Mouse (Mus musculus) layer of hippocampus, postnatal 25 days (tissue): ENCODE results near the gene Tnfrsf13c. TPM values are rescaled to one million over a fixed set of nuclear protein-coding genes. Genes with fewer than 3 reads are reported as not detected.

ENCODE experiments used
- DNase-seq, 2 experiments: peaks; one replicate each; pipeline ENCODE4 v3.0.0; 2022; ENCODE audit warnings: mixed read lengths in 2 of 2, low spot score in 1 of 2; ENCODE audit errors: extremely low spot score in 1 of 2
- microRNA-seq, 2 experiments: library from miRNA; unstranded; fragments of <30 nt; microRNA quantifications; one replicate each; pipeline ENCODE4 v1.2.0; 2021
- total RNA-seq, 2 experiments: library from RNA; stranded (reverse); gene quantifications; 2 replicates each; pipeline ENCODE4 v1.2.3; 2021

The Tnfrsf13c gene
- total RNA-seq, 2 experiments from 2014 or later, result 0.22 TPM; not detected in 1

DNA sequence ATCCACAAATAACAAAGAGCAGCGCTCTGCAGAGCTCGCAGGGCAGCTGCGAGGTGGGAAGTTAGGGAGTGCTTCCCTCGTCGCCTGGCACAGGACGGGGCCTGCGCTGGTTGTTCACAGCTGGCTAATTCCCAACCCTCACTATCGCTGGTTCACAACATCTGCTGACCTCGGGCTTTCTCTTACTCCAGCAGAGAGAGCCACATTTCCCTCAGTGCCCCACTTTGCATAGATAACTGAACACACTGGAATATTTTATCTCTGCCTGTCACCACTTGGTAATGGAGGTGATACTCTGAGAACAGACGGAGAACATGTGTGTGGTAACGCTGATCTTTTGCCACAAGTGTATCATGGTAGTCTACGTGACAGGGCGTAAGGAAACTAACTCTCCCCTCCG is 38.0 kb downstream of the Tnfrsf13c start:
- no peak for DNase-seq

DNA sequence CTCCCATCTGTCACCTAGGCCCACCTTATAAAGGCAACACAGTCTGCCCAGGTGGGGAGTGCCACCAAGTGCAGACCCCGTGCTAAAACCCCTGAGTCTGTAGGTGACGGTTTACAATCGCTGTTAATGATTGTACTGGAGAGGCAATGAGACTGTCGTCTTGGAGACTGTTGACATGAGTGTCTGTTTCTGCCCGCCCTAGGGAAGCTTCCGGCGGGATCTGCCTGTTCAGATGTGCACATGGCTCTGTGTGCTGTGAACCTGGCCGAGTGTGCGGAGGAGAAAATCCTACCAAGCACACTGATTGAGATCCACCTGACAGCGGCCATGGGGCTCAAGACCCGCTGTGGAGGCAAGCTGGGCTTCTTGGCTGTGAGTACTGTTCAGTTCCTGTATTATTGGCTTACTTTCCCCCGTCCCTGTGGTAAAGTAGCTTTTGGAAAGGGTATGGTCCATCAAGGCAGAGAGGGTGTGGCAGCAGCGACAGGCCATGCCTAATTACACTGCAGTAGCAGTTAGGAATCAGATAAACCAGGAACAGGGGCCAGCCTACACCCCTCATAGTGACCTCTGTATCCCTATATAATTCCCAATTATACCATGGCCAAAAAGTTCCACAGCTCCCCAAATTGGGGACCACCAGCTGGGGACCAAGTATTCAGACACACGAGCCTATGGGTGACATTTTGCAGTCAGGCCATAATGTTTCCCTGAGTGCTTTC is 38.9 kb downstream of the Tnfrsf13c start:
- DNase-seq, result no peak

DNA sequence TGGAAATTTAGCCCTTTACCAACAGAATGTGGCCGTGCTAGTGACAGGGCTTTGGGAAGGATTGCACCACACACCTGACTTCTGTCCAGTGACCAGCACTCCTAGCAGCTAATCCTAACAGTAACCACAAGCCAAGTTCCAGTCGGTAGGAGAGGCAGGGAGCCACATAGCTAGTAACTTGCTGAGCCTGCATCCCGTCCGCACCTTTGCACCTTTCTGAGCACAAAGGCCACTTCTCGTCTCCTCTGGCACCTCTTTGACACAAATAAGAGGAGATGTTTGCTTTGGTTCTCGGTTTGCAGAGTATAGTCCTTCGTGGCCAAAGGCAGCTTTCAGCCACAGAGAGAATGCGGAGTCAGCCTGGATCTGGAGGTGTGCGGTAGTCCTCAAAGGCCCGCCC is 39.5 kb downstream of the Tnfrsf13c start:
- no peak for DNase-seq

- DNase-seq, result no peak
These were observed 40.0 kb downstream of the Tnfrsf13c start for GRCm38 (mm10) chr15:82184183-82184582.

DNA sequence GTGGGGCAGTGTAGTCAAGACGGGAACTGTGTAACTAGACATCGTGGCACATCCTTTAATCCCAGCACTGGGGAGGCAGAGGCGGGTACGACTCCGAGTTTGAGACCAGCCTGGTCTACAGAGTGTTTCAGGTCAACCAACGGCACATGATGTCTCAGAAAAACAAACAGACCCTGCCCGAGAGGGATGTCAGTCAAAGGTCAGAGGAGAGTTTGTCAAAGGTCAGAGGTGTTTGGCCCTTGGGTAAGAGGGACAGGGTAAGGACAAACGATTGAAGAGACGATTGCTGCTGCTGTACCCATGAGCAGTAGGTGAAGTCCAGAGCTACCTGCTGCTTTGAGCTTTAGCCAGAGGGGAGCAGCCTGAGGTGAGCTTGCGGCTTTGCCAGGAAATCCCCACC is 40.6 kb downstream of the Tnfrsf13c start:
- no peak for DNase-seq

DNA sequence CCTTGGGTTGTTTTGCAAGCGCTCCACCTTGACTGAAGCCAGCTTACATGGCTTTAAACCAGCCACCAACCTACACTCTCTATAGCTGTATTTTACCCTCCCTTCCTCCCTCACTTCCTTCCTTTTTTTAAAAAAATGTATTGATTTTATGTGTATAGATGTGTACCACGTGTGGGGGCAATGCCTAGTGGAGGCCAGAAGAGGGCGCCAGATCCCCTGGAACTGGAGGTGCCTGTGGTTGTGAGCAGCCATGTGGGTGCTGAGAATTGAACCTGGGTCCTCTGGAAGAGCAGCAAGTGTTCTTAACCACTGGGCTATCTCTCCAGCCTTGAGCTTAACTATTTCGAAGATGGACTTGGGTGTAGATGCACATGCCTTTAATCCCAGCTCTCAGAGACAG is 41.9 kb downstream of the Tnfrsf13c start:
- DNase-seq, result no peak

DNA sequence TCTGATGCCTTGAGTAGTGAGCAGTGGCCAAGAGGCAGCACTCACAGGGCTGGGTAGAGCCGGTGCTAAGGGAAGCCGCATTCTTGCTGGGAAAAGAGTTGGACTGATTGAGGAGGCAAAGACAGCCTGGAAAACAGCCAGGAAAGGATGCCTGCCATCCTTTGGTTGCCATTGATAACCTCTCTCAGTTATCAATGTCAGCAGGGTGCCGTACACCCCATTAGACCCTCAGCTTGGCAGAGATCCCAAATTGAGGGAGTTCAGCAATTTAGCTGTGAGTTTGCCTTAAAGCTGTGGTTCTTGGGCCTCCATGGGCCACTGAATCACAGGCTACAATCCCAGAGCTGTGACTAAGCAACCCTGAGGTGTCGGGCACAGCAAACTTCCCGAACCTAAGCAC is 43.0 kb downstream of the Tnfrsf13c start:
- DNase-seq, result no peak

DNA sequence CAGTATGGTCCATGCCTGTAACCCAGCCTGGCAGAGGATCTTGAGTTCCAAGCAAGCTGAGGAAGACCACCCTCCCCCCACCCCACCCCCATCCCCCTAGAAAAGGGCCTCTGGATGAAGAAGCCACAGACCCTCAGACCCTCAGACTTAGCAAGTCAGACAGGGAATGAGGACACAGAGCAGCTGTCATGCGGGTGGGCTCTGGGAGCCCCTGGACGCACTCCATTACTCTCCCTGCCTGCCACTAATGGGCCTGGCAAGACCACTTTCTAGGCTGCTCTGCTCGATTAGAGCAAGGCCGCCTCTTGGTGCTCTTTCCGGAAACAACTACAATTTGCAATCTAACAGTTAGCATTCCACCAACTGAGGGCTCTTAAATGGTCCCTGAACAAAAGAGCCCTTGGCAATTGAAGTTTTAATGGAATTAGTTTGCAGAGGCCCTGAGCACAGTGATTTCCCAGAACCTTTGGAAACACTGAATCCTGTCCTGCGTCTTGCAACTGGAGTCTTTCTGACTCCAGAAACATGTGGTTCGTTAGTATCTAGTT is 46.4 kb downstream of the Tnfrsf13c start:
- no peak for DNase-seq

DNA sequence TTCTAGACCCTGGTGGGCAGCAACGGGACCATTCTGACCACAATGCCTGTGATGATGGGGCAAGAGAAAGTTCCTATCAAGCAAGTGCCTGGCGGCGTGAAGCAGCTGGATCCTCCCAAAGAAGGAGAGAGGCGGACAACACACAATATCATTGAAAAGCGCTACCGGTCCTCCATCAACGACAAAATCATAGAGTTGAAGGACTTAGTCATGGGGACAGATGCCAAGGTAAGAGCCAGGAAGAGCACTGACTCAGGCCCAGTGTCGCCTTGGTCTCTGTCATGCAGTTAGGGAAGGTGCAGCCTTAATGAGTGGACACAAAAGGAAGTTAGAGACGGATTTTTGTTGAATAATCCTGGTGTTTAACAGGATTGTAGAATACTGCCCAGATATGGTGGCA is 49.1 kb downstream of the Tnfrsf13c start:
- DNase-seq, result no peak

- no peak for DNase-seq
These were observed 51.5 kb downstream of the Tnfrsf13c start for GRCm38 (mm10) chr15:82172648-82173047.

Small RNA genes within 50 kb of the gene (microRNA-seq; reads per million reads assigned to microRNA genes)
- 21.3 to 25.9 reads per million in 2 experiments for gene Mir33

Other genes with a start within 250 kb of the Tnfrsf13c start
- not detected for gene 1700029P11Rik, start 243.8 kb downstream of the Tnfrsf13c start, total RNA-seq
- 10 to 100 TPM; 23.5 to 24.0 TPM for gene Xrcc6, start 236.5 kb downstream of the Tnfrsf13c start, total RNA-seq
- gene Desi1, start 190.5 kb downstream of the Tnfrsf13c start, total RNA-seq, result 100 to 1,000 TPM; 123 to 131 TPM
- 100 to 1,000 TPM; 103 to 104 TPM for gene Snu13, start 176.8 kb downstream of the Tnfrsf13c start, total RNA-seq
- not detected for gene 4930407I10Rik, start 165.2 kb downstream of the Tnfrsf13c start, total RNA-seq
- under 1 TPM; 0.12 to 0.59 TPM for gene Mei1, start 154.4 kb downstream of the Tnfrsf13c start, total RNA-seq
- 10 to 100 TPM; 11.2 to 15.8 TPM for gene Ccdc134, start 96.4 kb downstream of the Tnfrsf13c start, total RNA-seq
- gene Srebf2, start 77.2 kb downstream of the Tnfrsf13c start, total RNA-seq, result 100 to 1,000 TPM; 172 to 174 TPM
- gene Shisa8, start 11.6 kb downstream of the Tnfrsf13c start, total RNA-seq, result 1 to 10 TPM; 1.4 to 1.9 TPM
- gene Cenpm, start 20.4 kb upstream of the Tnfrsf13c start, total RNA-seq, result 1 to 10 TPM; 2.2 to 2.4 TPM
- 100 to 1,000 TPM in 1 of 2 experiments, 10 to 100 TPM in 1; 98.3 to 111 TPM for gene 1500009C09Rik, start 28.0 kb upstream of the Tnfrsf13c start, total RNA-seq
- 100 to 1,000 TPM; 617 to 679 TPM for gene Sept3, start 50.5 kb upstream of the Tnfrsf13c start, total RNA-seq
- gene Wbp2nl, start 74.6 kb upstream of the Tnfrsf13c start, total RNA-seq, result not detected
- 10 to 100 TPM; 33.1 to 36.7 TPM for gene Naga, start 114.6 kb upstream of the Tnfrsf13c start, total RNA-seq
- under 1 TPM; 0.66 to 0.92 TPM for gene Pheta2, start 114.6 kb upstream of the Tnfrsf13c start, total RNA-seq
- 100 to 1,000 TPM; 139 to 150 TPM for gene Smdt1, start 114.6 kb upstream of the Tnfrsf13c start, total RNA-seq
- gene Ndufa6, start 130.0 kb upstream of the Tnfrsf13c start, total RNA-seq, result 100 to 1,000 TPM; 202 to 220 TPM
- 10 to 100 TPM; 40.3 to 41.1 TPM for gene Cyp2d22, start 155.9 kb upstream of the Tnfrsf13c start, total RNA-seq
- under 1 TPM in 1 of 2 experiments, not detected in 1; 0.38 TPM for gene Cyp2d11, start 169.7 kb upstream of the Tnfrsf13c start, total RNA-seq
- gene Cyp2d10, start 182.8 kb upstream of the Tnfrsf13c start, total RNA-seq, result not detected
- gene Cyp2d9, start 209.1 kb upstream of the Tnfrsf13c start, total RNA-seq, result under 1 TPM in 1 of 2 experiments, not detected in 1; 0.22 TPM